Mouse (Mus musculus) cerebellum, adult 8-10 months (tissue): Measurements from ENCODE around the gene Wnk4.

ENCODE experiments used
- DNase-seq: peaks from one replicate; pipeline ENCODE4 v3.0.0; 2022

Gene Wnk4

GRCm38 (mm10) chr11:101259948-101260825, at the start of gene Wnk4:
TSS of gene Wnk4 (plus strand) at chr11:101260567.
- DNase-seq = no peak

- DNase-seq = peak; percentile 46
Measured at GRCm38 (mm10) chr11:101211970-101212369, 48.4 kb upstream of the Wnk4 start.

- no peak for DNase-seq
Measured at GRCm38 (mm10) chr11:101216936-101217335, 43.4 kb upstream of the Wnk4 start.

GRCm38 (mm10) chr11:101218436-101219055, 41.8 kb upstream of the Wnk4 start:
- DNase-seq = no peak

GRCm38 (mm10) chr11:101220853-101221252, 39.5 kb upstream of the Wnk4 start:
- no peak for DNase-seq

GRCm38 (mm10) chr11:101221306-101221986, 38.9 kb upstream of the Wnk4 start:
- no peak for DNase-seq

- no peak for DNase-seq
Measured at GRCm38 (mm10) chr11:101224337-101224736, 36.0 kb upstream of the Wnk4 start.

- DNase-seq = no peak
Measured at GRCm38 (mm10) chr11:101225331-101226064, 34.9 kb upstream of the Wnk4 start.

GRCm38 (mm10) chr11:101226065-101226701, 34.2 kb upstream of the Wnk4 start, which contains the start of gene Ezh1:
TSS of gene Ezh1 (minus strand) at chr11:101226463.
- DNase-seq = peak; percentile 95

- no peak for DNase-seq
Measured at GRCm38 (mm10) chr11:101229361-101229900, 30.9 kb upstream of the Wnk4 start.

GRCm38 (mm10) chr11:101230061-101230511, 30.3 kb upstream of the Wnk4 start:
- DNase-seq = no peak

GRCm38 (mm10) chr11:101230526-101230925, 29.8 kb upstream of the Wnk4 start:
- no peak for DNase-seq

GRCm38 (mm10) chr11:101230991-101231871, 29.1 kb upstream of the Wnk4 start:
- no peak for DNase-seq

GRCm38 (mm10) chr11:101232010-101232839, 28.1 kb upstream of the Wnk4 start:
- no peak for DNase-seq

GRCm38 (mm10) chr11:101233240-101233639, 27.1 kb upstream of the Wnk4 start:
- DNase-seq = no peak

- DNase-seq = no peak
Measured at GRCm38 (mm10) chr11:101234124-101234523, 26.2 kb upstream of the Wnk4 start.

- DNase-seq = no peak
Measured at GRCm38 (mm10) chr11:101235429-101235828, 24.9 kb upstream of the Wnk4 start.

- no peak for DNase-seq
Measured at GRCm38 (mm10) chr11:101236782-101237181, 23.6 kb upstream of the Wnk4 start.

- DNase-seq = no peak
Measured at GRCm38 (mm10) chr11:101238071-101238647, 22.2 kb upstream of the Wnk4 start.

GRCm38 (mm10) chr11:101245071-101245470, 15.3 kb upstream of the Wnk4 start:
- no peak for DNase-seq
